Mouse (Mus musculus) liver, adult 2 months (tissue): ENCODE data around the gene Polr2h. TPM values are rescaled to one million over a fixed set of nuclear protein-coding genes. Genes with fewer than 3 reads are reported as not detected.

Experiments
- DNase-seq: peaks from one replicate; pipeline ENCODE4 v3.0.0-alpha.2; 2011; ENCODE audit warnings: low read depth, low spot score; ENCODE audit errors: extremely low read depth
- H3K27ac ChIP-seq: fragments of 200-500 bp; replicated peaks from 2 replicates; pipeline ENCODE4 v1.5.1; 2012; ENCODE audit warnings: low read depth, mild to moderate bottlenecking, control low read depth, inconsistent platforms, low read length; ENCODE audit not compliant: insufficient read depth
- H3K27me3 ChIP-seq: fragments of 200-500 bp; 2 replicates; pipeline ENCODE4 v1.6.1; 2012; ENCODE audit warnings: mild to moderate bottlenecking, moderate library complexity, low read length, inconsistent platforms; ENCODE audit not compliant: control insufficient read depth, insufficient read depth
- H3K36me3 ChIP-seq: fragments of 200-500 bp; 2 replicates; pipeline ENCODE4 v1.6.1; 2012; ENCODE audit warnings: low read length, inconsistent platforms; ENCODE audit not compliant: control insufficient read depth, insufficient read depth
- H3K4me1 ChIP-seq: fragments of 200-500 bp; 2 replicates; pipeline ENCODE4 v1.6.1; 2011; ENCODE audit warnings: low read length; ENCODE audit not compliant: control insufficient read depth, insufficient read depth
- H3K4me3 ChIP-seq: fragments of 200-500 bp; 2 replicates; pipeline ENCODE4 v1.5.1; 2011; ENCODE audit warnings: low read depth, mild to moderate bottlenecking, control low read depth, low read length, moderate library complexity; ENCODE audit not compliant: insufficient read depth
- H3K79me2 ChIP-seq: fragments of 200-500 bp; 2 replicates; pipeline ENCODE4 v1.6.1; 2012; ENCODE audit warnings: inconsistent platforms, mild to moderate bottlenecking, low read length, moderate library complexity; ENCODE audit not compliant: control insufficient read depth, insufficient read depth
- H3K9ac ChIP-seq: fragments of 200-500 bp; 2 replicates; pipeline ENCODE4 v1.6.1; 2012; ENCODE audit warnings: low read depth, mild to moderate bottlenecking, control low read depth, inconsistent platforms, low read length
- CTCF ChIP-seq: fragments of 200-500 bp; IDR thresholded peaks from 2 replicates; pipeline ENCODE4 v1.5.1; 2011; ENCODE audit warnings: low read depth, low read length, control low read depth
- POLR2A ChIP-seq: fragments of 200-500 bp; IDR thresholded peaks from 2 replicates; pipeline ENCODE4 v1.6.1; 2011; ENCODE audit warnings: low read length, control low read depth; ENCODE audit not compliant: insufficient read depth; ENCODE audit errors: extremely low read depth
- WGBS: fragments of 180-500 bp; shearing (Covaris S2); methylation state at CpG from one replicate; pipeline ENCODE4 v1.1.7; 2018; 5-methylcytosine and 5-hydroxymethylcytosine counted together
- polyA plus RNA-seq: library from polyadenylated mRNA; depleted of rRNA; stranded (reverse); fragments of >200 nt; gene quantifications from 2 replicates; pipeline ENCODE4 v1.2.3, GENCODE M21; 2012
- total RNA-seq: library from RNA; depleted of rRNA; stranded (reverse); fragments of >200 nt; gene quantifications from 2 replicates; pipeline ENCODE4 v1.2.3, GENCODE M21; 2014

Polr2h gene
- total and polyA plus RNA-seq, 2 experiments: 9.5 to 19.2 TPM

DNA sequence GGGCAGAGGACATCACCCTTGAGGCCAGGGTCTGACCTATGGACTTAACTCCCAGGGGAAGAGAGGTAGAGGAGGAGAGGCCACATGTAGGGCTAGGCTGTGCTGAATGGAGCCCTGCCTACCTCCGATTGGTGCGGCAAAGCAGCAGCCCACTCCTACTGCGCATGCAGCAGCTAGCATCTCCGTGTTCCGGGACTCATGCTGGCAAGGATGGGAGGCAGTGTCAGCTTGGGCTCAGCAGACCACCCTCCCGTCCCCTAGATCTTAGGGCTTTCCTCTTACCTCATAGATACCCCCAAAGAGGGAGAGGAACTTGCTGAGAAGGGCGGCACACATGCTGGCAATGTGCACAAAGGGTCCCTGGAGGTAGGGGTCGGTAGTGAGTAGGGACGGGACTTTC is 5.3 kb upstream of the Polr2h start:
- no peaks in the 10 kb centered on the region for H3K27me3 ChIP-seq
- no peaks in the 10 kb centered on the region for H3K79me2 ChIP-seq
- H3K9ac ChIP-seq: no peak overlapping the region
- H3K27ac ChIP-seq: no peak overlapping the region
- no peak for DNase-seq
- H3K36me3 ChIP-seq: 0 out of 2 replicates have a peak, but pooled peaks cover 2% of the 10 kb centered on the region
- TF ChIP-seq CTCF: no peak
- WGBS: 90% methylated on average over 9 of the region's 9 CpGs
- no peak overlapping the region for H3K4me3 ChIP-seq
- H3K4me1 ChIP-seq: 0 out of 2 replicates have a peak, but pooled peaks cover 3% of the 10 kb centered on the region

DNA sequence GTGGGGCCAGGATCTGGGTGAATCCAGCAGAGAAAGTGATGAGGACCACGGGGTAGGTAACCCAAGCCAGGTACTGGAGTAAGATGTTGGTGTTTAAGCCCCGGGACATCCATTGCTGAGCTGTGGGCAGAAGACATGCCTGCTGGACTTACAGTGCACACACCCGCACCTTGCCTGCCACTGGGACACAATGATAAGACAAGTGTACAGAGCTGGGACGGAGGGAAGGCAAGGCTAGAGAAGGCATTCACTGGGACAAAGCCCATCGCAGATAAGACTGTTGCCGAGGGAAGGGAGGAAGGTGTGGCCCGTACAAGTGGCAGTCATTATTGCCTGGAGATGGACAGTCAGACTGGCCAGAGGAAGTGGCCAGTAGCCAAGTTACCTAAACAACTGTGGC is 4.6 kb upstream of the Polr2h start:
- 0 out of 2 replicates have a peak, but pooled peaks cover 2% of the 10 kb centered on the region for H3K36me3 ChIP-seq
- no peaks in the 10 kb centered on the region for H3K79me2 ChIP-seq
- WGBS: 89% methylated on average over 7 of the region's 7 CpGs
- no peak overlapping the region for H3K9ac ChIP-seq
- no peak overlapping the region for H3K27ac ChIP-seq
- DNase-seq: no peak
- H3K4me3 ChIP-seq: no peak overlapping the region
- H3K27me3 ChIP-seq: no peaks in the 10 kb centered on the region
- H3K4me1 ChIP-seq: 0 out of 2 replicates have a peak, but pooled peaks cover 3% of the 10 kb centered on the region
- TF ChIP-seq CTCF (no peak), POLR2A (no peak)

- Histone ChIP-seq H3K4me1 (peaks cover 7% of the 10 kb centered on the region), H3K9ac (no peak overlapping the region)
- WGBS: 54% methylated on average over 11 of the region's 11 CpGs
These were observed 3.0 kb upstream of the Polr2h start for GRCm38 (mm10) chr16:20714307-20715080.

GRCm38 (mm10) chr16:20715161-20715560 is 2.3 kb upstream of the Polr2h start:
- TF ChIP-seq CTCF (no peak), POLR2A (no peak)
- peak overlapping the region; percentile 96 for H3K9ac ChIP-seq
- no peaks in the 10 kb centered on the region for H3K79me2 ChIP-seq
- H3K27ac ChIP-seq: no peak overlapping the region
- no peaks in the 10 kb centered on the region for H3K27me3 ChIP-seq
- 61% methylated on average over 2 of the region's 2 CpGs for WGBS
- no peak for DNase-seq
- H3K4me3 ChIP-seq: peak overlapping the region; percentile 85
- H3K4me1 ChIP-seq: peaks cover 7% of the 10 kb centered on the region
- 0 out of 2 replicates have a peak, but pooled peaks cover 3% of the 10 kb centered on the region for H3K36me3 ChIP-seq

More at GRCm38 (mm10) chr16:20714307-20715080, 3.0 kb upstream of the Polr2h start:
- no peak overlapping the region for H3K27ac ChIP-seq
- no peaks in the 10 kb centered on the region for H3K27me3 ChIP-seq
- peak; percentile 70 for DNase-seq
- TF ChIP-seq CTCF (no peak), POLR2A (no peak)
- H3K36me3 ChIP-seq: 0 out of 2 replicates have a peak, but pooled peaks cover 2% of the 10 kb centered on the region
- no peaks in the 10 kb centered on the region for H3K79me2 ChIP-seq
- H3K4me3 ChIP-seq: no peak overlapping the region

DNA sequence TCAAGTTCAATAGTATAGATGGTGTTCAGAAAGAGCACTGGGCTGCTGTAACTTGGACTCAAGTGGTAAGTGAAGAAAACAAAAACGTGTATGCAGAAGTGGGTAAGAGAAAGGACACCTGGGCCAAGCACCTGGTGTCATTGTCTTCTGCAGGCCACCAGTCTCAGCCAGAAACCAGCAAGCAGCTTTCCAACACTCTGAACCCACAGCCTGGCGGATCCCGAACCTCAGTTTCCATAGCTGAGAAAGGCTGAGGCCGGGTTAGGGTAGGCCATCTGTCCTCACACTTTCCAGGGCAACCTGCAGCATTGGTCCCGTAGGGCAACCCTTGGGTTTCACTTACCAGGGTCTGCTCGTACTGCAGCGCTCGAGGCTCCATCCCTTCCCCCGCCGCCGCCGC is 1.9 kb upstream of the Polr2h start:
- 2% methylated on average over 12 of the region's 12 CpGs for WGBS
- Histone ChIP-seq H3K79me2 (no peaks in the 10 kb centered on the region), H3K4me3 (peak overlapping the region; percentile 85), H3K36me3 (peaks cover 6% of the 10 kb centered on the region; the same call in 1 of the 2 replicates), H3K27me3 (no peaks in the 10 kb centered on the region), H3K4me1 (peaks cover 7% of the 10 kb centered on the region), H3K27ac (peak overlapping the region; percentile 97), H3K9ac (peak overlapping the region; percentile 96)
- TF ChIP-seq POLR2A: no peak
- no peak for TF ChIP-seq CTCF
- DNase-seq: no peak
